ENCODE assay signal across 8 mouse cellular contexts in the genomic region with DNA sequence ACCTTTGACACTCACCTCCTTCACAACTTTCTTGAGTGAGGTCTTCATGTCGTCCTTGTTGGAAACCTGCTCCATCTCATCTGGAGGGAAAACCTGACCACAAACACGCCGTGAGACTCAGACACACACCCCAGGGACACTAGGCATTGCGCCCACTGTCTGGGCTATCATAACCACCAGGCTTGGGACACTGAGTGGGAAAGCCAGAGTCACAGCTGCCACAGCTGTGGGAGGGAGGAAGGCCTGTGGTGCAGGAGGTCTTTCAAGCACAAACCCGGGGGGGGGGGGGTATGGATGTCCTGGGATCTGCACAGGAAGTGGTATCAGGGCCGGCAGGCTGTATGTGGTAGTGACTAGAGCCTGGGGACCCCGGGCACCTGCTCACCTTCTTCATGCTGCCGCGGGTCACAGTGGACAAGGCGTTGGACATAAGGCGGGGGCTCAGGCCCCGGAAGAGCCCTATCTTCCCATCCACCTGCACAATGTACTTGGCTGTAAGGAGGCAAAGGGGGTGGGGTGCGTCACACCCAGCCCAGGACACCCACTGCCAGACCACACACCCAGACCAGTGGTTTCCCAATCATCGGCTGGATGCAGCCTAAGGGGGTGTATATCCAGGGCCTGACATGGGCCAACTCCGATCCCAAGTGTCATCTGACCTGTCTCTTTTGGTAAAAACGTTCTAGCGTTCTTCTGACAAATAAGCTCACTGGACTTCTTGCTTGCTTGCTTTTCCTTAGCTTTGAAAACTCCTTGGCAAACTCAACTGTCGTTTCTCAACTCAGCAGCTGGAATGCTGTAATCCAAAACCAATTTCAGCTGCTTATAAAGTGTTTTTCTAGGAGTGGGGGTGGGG. TPM values are rescaled to one million over a fixed set of nuclear protein-coding genes. Genes with fewer than 3 reads are reported as not detected.
DNase-seq lines count a peak whose midpoint lies in the region; ATAC-seq and TF ChIP-seq lines count a peak whose summit lies in the region.

No protein-coding gene starts in this region.

- WGBS in limb, embryonic 10.5 days = 88% methylated on average over 18 of the region's 18 CpGs
- 70% methylated on average over 18 of the region's 18 CpGs for WGBS in stomach, embryonic 16.5 days

- H3K4me1 ChIP-seq in limb, embryonic 10.5 days = peaks cover 37% of the 10 kb centered on the region
- peaks cover 28% of the 10 kb centered on the region for H3K4me1 ChIP-seq in stomach, embryonic 16.5 days (ENCODE audit: control insufficient read depth, insufficient read depth, low read length)

- H3K36me3 ChIP-seq in limb, embryonic 10.5 days = peaks cover 93% of the 10 kb centered on the region
- peaks cover 27% of the 10 kb centered on the region for H3K36me3 ChIP-seq in stomach, embryonic 16.5 days (ENCODE audit: control insufficient read depth, insufficient read depth, low read length)

- H3K4me3 ChIP-seq in gastrocnemius, adult 2 months = peak overlapping the region; percentile 60
- H3K4me3 ChIP-seq in limb, embryonic 10.5 days = no peak overlapping the region
- no peak overlapping the region for H3K4me3 ChIP-seq in stomach, embryonic 16.5 days (replicated peaks; ENCODE audit: low read length)

- intact Hi-C loops in gastrocnemius, adult 2 months (cut with DNase I) = no loop called here

- peak; percentile 78 for DNase-seq in gastrocnemius, adult 2 months
- no peak for DNase-seq in gastrocnemius, postnatal 10 days
- peak; percentile 50 for DNase-seq in thymus, postnatal 0 days (ENCODE audit: low spot score)
- DNase-seq in thymus, postnatal 36 days = no peak
- DNase-seq in limb, embryonic 10.5 days (ENCODE audit: low spot score) = no peak
- no peak for DNase-seq in cerebellum, adult 8-10 months
- DNase-seq in frontal cortex, adult 2 months (ENCODE audit: extremely low spot score in 1 of 2, low spot score in 1 of 2) = no peak

- H3K9me3 ChIP-seq in limb, embryonic 10.5 days (replicated peaks) = no peaks in the 10 kb centered on the region
- no peaks in the 10 kb centered on the region for H3K9me3 ChIP-seq in stomach, embryonic 16.5 days (replicated peaks; ENCODE audit: control insufficient read depth, low read length)

- no peak for TF ChIP-seq CTCF in gastrocnemius, adult 2 months (IDR thresholded peaks at IDR 0.05)

- no peak overlapping the region for H3K4me2 ChIP-seq in stomach, embryonic 16.5 days (ENCODE audit: low read depth, low read length)

- no peaks in the 10 kb centered on the region for H3K27me3 ChIP-seq in limb, embryonic 10.5 days (ENCODE audit: low read depth, poor library complexity, severe bottlenecking)
- H3K27me3 ChIP-seq in stomach, embryonic 16.5 days (ENCODE audit: control insufficient read depth, insufficient read depth, low read length) = no peaks in the 10 kb centered on the region

- peak overlapping the region; percentile 24 for H3K9ac ChIP-seq in stomach, embryonic 16.5 days (ENCODE audit: low read length)

- H3K27ac ChIP-seq in gastrocnemius, adult 2 months = peak overlapping the region; percentile 88
- H3K27ac ChIP-seq in limb, embryonic 10.5 days = peak overlapping the region; percentile 72
- peak overlapping the region; percentile 84 for H3K27ac ChIP-seq in stomach, embryonic 16.5 days (ENCODE audit: low read length)

- ATAC-seq in stomach, embryonic 16.5 days (ENCODE audit: insufficient read depth, low FRiP score) = no peak

RNA-seq across cellular contexts. Expression of a gene that starts 7.1 kb away (rescaled TPM):
- 100 to 1,000 TPM in 1 of 2 experiments, 10 to 100 TPM in 1; 78.5 to 109 TPM for total RNA-seq in gastrocnemius, adult 2 months (2021)
- 100 to 1,000 TPM; 197 to 221 TPM for total RNA-seq in gastrocnemius, postnatal 10 days (2021)
- 144 and 154 TPM in 2 replicates for polyA plus RNA-seq in thymus, postnatal 0 days (2015; fragmentation: Nextera tagmentation; extraction: Ambion mirVana)
- 234 and 286 TPM in 2 replicates for polyA plus RNA-seq in limb, embryonic 10.5 days (2016; fragmentation: Nextera tagmentation; extraction: Ambion mirVana)
- 91.7 and 102 TPM in 2 replicates for polyA plus RNA-seq in stomach, embryonic 16.5 days (2015; fragmentation: Nextera tagmentation; extraction: Ambion mirVana)
- 548 and 552 TPM in 2 replicates for polyA plus RNA-seq in frontal cortex, adult 2 months (2012; rRNA removed)

RNA-seq across cellular contexts. Expression of a gene that starts 20.1 kb away (rescaled TPM):
- total RNA-seq in gastrocnemius, adult 2 months (2021) = 1 to 10 TPM in 1 of 2 experiments, under 1 TPM in 1; 0.74 to 1.1 TPM
- 1 to 10 TPM; 3.5 to 3.9 TPM for total RNA-seq in gastrocnemius, postnatal 10 days (2021)
- polyA plus RNA-seq in thymus, postnatal 0 days (2015; fragmentation: Nextera tagmentation; extraction: Ambion mirVana) = 6.8 and 7.2 TPM in 2 replicates
- 6.4 and 6.7 TPM in 2 replicates for polyA plus RNA-seq in limb, embryonic 10.5 days (2016; fragmentation: Nextera tagmentation; extraction: Ambion mirVana)
- polyA plus RNA-seq in stomach, embryonic 16.5 days (2015; fragmentation: Nextera tagmentation; extraction: Ambion mirVana) = 12.1 and 13.1 TPM in 2 replicates
- 11.0 and 14.7 TPM in 2 replicates for polyA plus RNA-seq in frontal cortex, adult 2 months (2012; rRNA removed)

RNA-seq across cellular contexts. Expression of a gene that starts 23.2 kb away (rescaled TPM):
- total RNA-seq in gastrocnemius, adult 2 months (2021) = 10 to 100 TPM; 21.9 to 52.6 TPM
- total RNA-seq in gastrocnemius, postnatal 10 days (2021) = 10 to 100 TPM; 38.8 to 45.1 TPM
- polyA plus RNA-seq in thymus, postnatal 0 days (2015; fragmentation: Nextera tagmentation; extraction: Ambion mirVana) = 3.7 and 4.4 TPM in 2 replicates
- polyA plus RNA-seq in limb, embryonic 10.5 days (2016; fragmentation: Nextera tagmentation; extraction: Ambion mirVana) = 0.34 and 0.35 TPM in 2 replicates
- polyA plus RNA-seq in stomach, embryonic 16.5 days (2015; fragmentation: Nextera tagmentation; extraction: Ambion mirVana) = 1.8 and 2.6 TPM in 2 replicates
- 0.97 and 1.1 TPM in 2 replicates for polyA plus RNA-seq in frontal cortex, adult 2 months (2012; rRNA removed)

Comparison
In these comparisons a context has a peak if more than half of its experiments do, and no peak if none do; other contexts are left out.
1. DNase-seq: peak in gastrocnemius, adult 2 months (single experiment) and thymus, postnatal 0 days (single experiment); none in gastrocnemius, postnatal 10 days (single experiment), thymus, postnatal 36 days (0 of 2), limb, embryonic 10.5 days (single experiment), cerebellum, adult 8-10 months (single experiment) and frontal cortex, adult 2 months (0 of 2).
2. Peak in every context shown above with its lines, with median percentiles within 50 percentile points of each other: H3K27ac ChIP-seq.